Mouse (Mus musculus): ENCODE measurements around the gene 2310007B03Rik.

GRCm38 (mm10) chr1:93102700-93103099 is 58.0 kb downstream of the 2310007B03Rik start:
- TF ChIP-seq CTCF (IDR thresholded peaks at IDR 0.05; ENCODE audit: low read depth, low read length) (no peak), GATA1 (IDR thresholded peaks at IDR 0.05; ENCODE audit: borderline replicate concordance, low read length) (no peak), GATA2 (IDR thresholded peaks at IDR 0.05; ENCODE audit: borderline replicate concordance, low read depth, low read length) (no peak)
